Mouse (Mus musculus) hindbrain, embryonic 14.5 days (tissue): ENCODE data around the gene Cabin1. TPM values are rescaled to one million over a fixed set of nuclear protein-coding genes. Genes with fewer than 3 reads are reported as not detected.
A peak's percentile ranks its signal among the peaks of the same experiment; 100 is the strongest.

ENCODE experiments used
- ATAC-seq: fragments of 200-750 bp; cut with Nextera tagmentation; 2 replicates; pipeline ENCODE4 v1.8.0; 2017; ENCODE audit warnings: moderate number of reproducible peaks, mild to moderate bottlenecking, moderate TSS enrichment, moderate library complexity; ENCODE audit not compliant: low FRiP score
- DNase-seq: peaks from one replicate; pipeline ENCODE4 v3.0.0-alpha.2; 2015; ENCODE audit warnings: low spot score
- H3K27ac ChIP-seq: fragments of 300-500 bp; sonication (generic); 2 replicates; pipeline ENCODE4 v1.5.1; 2014; ENCODE audit warnings: mild to moderate bottlenecking, moderate library complexity
- H3K27me3 ChIP-seq: fragments of 300-500 bp; sonication (generic); 2 replicates; pipeline ENCODE4 v1.6.1; 2014; ENCODE audit warnings: mild to moderate bottlenecking, low read length, mixed read lengths; ENCODE audit not compliant: control insufficient read depth, insufficient read depth
- H3K36me3 ChIP-seq: fragments of 300-500 bp; sonication (generic); replicated peaks from 2 replicates; pipeline ENCODE4 v1.6.1; 2014; ENCODE audit not compliant: control insufficient read depth, insufficient read depth
- H3K4me1 ChIP-seq: fragments of 300-500 bp; sonication (generic); replicated peaks from 2 replicates; pipeline ENCODE4 v1.6.1; 2014; ENCODE audit warnings: antibody characterized with exemption, low read length, mixed read lengths; ENCODE audit not compliant: control insufficient read depth, insufficient read depth
- H3K4me2 ChIP-seq: fragments of 300-500 bp; sonication (generic); replicated peaks from 2 replicates; pipeline ENCODE4 v1.6.1; 2014; ENCODE audit warnings: mild to moderate bottlenecking, moderate library complexity
- H3K4me3 ChIP-seq: fragments of 300-500 bp; sonication (generic); replicated peaks from 2 replicates; pipeline ENCODE4 v1.5.1; 2014; ENCODE audit warnings: mild to moderate bottlenecking, low read length
- H3K9ac ChIP-seq: fragments of 300-500 bp; sonication (generic); 2 replicates; pipeline ENCODE4 v1.6.1; 2014
- H3K9me3 ChIP-seq: fragments of 300-500 bp; sonication (generic); 2 replicates; pipeline ENCODE4 v1.6.1; 2016; ENCODE audit warnings: low read length; ENCODE audit not compliant: control insufficient read depth
- WGBS: fragments of 180-500 bp; shearing (Covaris S2); extraction: QIAGEN DNeasy Blood & Tissue Kit; methylation state at CpG from one replicate; pipeline ENCODE4 v1.1.7; 2014; 5-methylcytosine and 5-hydroxymethylcytosine counted together
- polyA plus RNA-seq: library from polyadenylated mRNA; unstranded; fragments of >200 nt; fragmentation: Nextera tagmentation; extraction: Ambion mirVana; gene quantifications from 2 replicates; pipeline ENCODE4 v1.2.1, GENCODE M21; 2014

The Cabin1 gene
- polyA plus RNA-seq, 1 experiment from 2014 or later, result 40.4 TPM

GRCm38 (mm10) chr10:75789081-75789735 is 25.1 kb upstream of the Cabin1 start:
- no peaks in the 10 kb centered on the region for H3K9me3 ChIP-seq
- no peaks in the 10 kb centered on the region for H3K27me3 ChIP-seq
- DNase-seq, result no peak
- H3K4me1 ChIP-seq, result no peaks in the 10 kb centered on the region
- H3K36me3 ChIP-seq, result no peaks in the 10 kb centered on the region
- no peak overlapping the region for H3K4me2 ChIP-seq
- no peak for ATAC-seq
- no peak overlapping the region for H3K4me3 ChIP-seq
- no peak overlapping the region for H3K9ac ChIP-seq
- 82% methylated on average over 6 of the region's 6 CpGs for WGBS
- H3K27ac ChIP-seq, result no peak overlapping the region

GRCm38 (mm10) chr10:75788277-75788676 is 24.1 kb upstream of the Cabin1 start:
- DNase-seq (no peak), ATAC-seq (no peak)
- no peaks in the 10 kb centered on the region for H3K9me3 ChIP-seq
- H3K27me3 ChIP-seq, result no peaks in the 10 kb centered on the region
- no peak overlapping the region for H3K4me3 ChIP-seq
- H3K27ac ChIP-seq, result no peak overlapping the region
- no peak overlapping the region for H3K9ac ChIP-seq
- H3K4me1 ChIP-seq, result no peaks in the 10 kb centered on the region
- no peak overlapping the region for H3K4me2 ChIP-seq
- H3K36me3 ChIP-seq, result no peaks in the 10 kb centered on the region
- WGBS, result 93% methylated on average over 8 of the region's 8 CpGs

GRCm38 (mm10) chr10:75785442-75785841 is 21.3 kb upstream of the Cabin1 start:
- 77% methylated on average over 1 of the region's 1 CpGs for WGBS
- H3K36me3 ChIP-seq, result no peaks in the 10 kb centered on the region
- peaks cover 5% of the 10 kb centered on the region; the same call in 1 of the 2 replicates for H3K4me1 ChIP-seq
- ATAC-seq, result no peak
- no peak overlapping the region for H3K9ac ChIP-seq
- no peak overlapping the region for H3K4me2 ChIP-seq
- no peaks in the 10 kb centered on the region for H3K9me3 ChIP-seq
- no peak overlapping the region for H3K4me3 ChIP-seq
- peaks cover 23% of the 10 kb centered on the region for H3K27me3 ChIP-seq
- DNase-seq, result no peak
- H3K27ac ChIP-seq, result no peak overlapping the region

GRCm38 (mm10) chr10:75780769-75781578 is 16.8 kb upstream of the Cabin1 start, which contains the start of the genes Gm20441 and Gstt3:
TSS of gene Gm20441 (minus strand) at chr10:75780954.
TSS of gene Gstt3 (minus strand) at chr10:75781414.
- H3K27ac ChIP-seq, result no peak within 1 kb of the TSS
- H3K27me3 ChIP-seq, result peaks cover 51% of the 10 kb centered on the region
- ATAC-seq (no peak), DNase-seq (peak; percentile 26)
- H3K4me3 ChIP-seq, result peak within 1 kb of the TSS; percentile 27
- WGBS, result under 1% methylated on average over 28 of the region's 28 CpGs
- H3K4me2 ChIP-seq, result peak within 1 kb of the TSS; percentile 59
- H3K4me1 ChIP-seq, result peaks cover 7% of the 10 kb centered on the region; the same call in 1 of the 2 replicates
- H3K9ac ChIP-seq, result peak within 1 kb of the TSS; percentile 21
- peaks cover 3% of the 10 kb centered on the region for H3K9me3 ChIP-seq
- H3K36me3 ChIP-seq, result no peaks in the 10 kb centered on the region

- Histone ChIP-seq H3K9me3 (peaks cover 3% of the 10 kb centered on the region), H3K9ac (no peak overlapping the region), H3K36me3 (no peaks in the 10 kb centered on the region), H3K4me3 (no peak overlapping the region), H3K27ac (no peak overlapping the region), H3K4me2 (no peak overlapping the region), H3K27me3 (peaks cover 51% of the 10 kb centered on the region), H3K4me1 (peaks cover 7% of the 10 kb centered on the region; the same call in 1 of the 2 replicates)
- ATAC-seq (no peak), DNase-seq (no peak)
- 45% methylated on average over 15 of the region's 15 CpGs for WGBS
Observed at GRCm38 (mm10) chr10:75779206-75780174, 15.3 kb upstream of the Cabin1 start.

GRCm38 (mm10) chr10:75777885-75778284 is 13.7 kb upstream of the Cabin1 start:
- Histone ChIP-seq H3K9ac (no peak overlapping the region), H3K4me3 (no peak overlapping the region), H3K4me1 (peaks cover 8% of the 10 kb centered on the region), H3K27ac (no peak overlapping the region), H3K36me3 (no peaks in the 10 kb centered on the region), H3K9me3 (peaks cover 3% of the 10 kb centered on the region), H3K27me3 (peaks cover 50% of the 10 kb centered on the region), H3K4me2 (no peak overlapping the region)
- 63% methylated on average over 2 of the region's 2 CpGs for WGBS
- ATAC-seq (no peak), DNase-seq (no peak)

GRCm38 (mm10) chr10:75776562-75776961 is 12.4 kb upstream of the Cabin1 start:
- DNase-seq, result no peak
- peaks cover 16% of the 10 kb centered on the region for H3K4me1 ChIP-seq
- peaks cover 38% of the 10 kb centered on the region for H3K27me3 ChIP-seq
- no peak for ATAC-seq
- no peak overlapping the region for H3K4me2 ChIP-seq
- H3K36me3 ChIP-seq, result no peaks in the 10 kb centered on the region
- no peak overlapping the region for H3K4me3 ChIP-seq
- 93% methylated on average over 6 of the region's 6 CpGs for WGBS
- H3K9me3 ChIP-seq, result peaks cover 3% of the 10 kb centered on the region
- no peak overlapping the region for H3K27ac ChIP-seq
- H3K9ac ChIP-seq, result no peak overlapping the region

GRCm38 (mm10) chr10:75774587-75774986 is 10.4 kb upstream of the Cabin1 start:
- H3K9ac ChIP-seq, result no peak overlapping the region
- WGBS, result 92% methylated on average over 9 of the region's 9 CpGs
- H3K36me3 ChIP-seq, result no peaks in the 10 kb centered on the region
- ATAC-seq (no peak), DNase-seq (no peak)
- peaks cover 19% of the 10 kb centered on the region for H3K27me3 ChIP-seq
- no peak overlapping the region for H3K4me2 ChIP-seq
- H3K4me3 ChIP-seq, result no peak overlapping the region
- peaks cover 10% of the 10 kb centered on the region for H3K4me1 ChIP-seq
- peaks cover 3% of the 10 kb centered on the region for H3K9me3 ChIP-seq
- H3K27ac ChIP-seq, result no peak overlapping the region
